Mouse (Mus musculus): ENCODE measurements around the gene Sirt4.
"Not testable (repeated sequence)": the region's sequence is repeated elsewhere in the genome, so short reads cannot be mapped to it uniquely, and the experiment has no call there.

Gene Sirt4

GRCm38 (mm10) chr5:115470766-115471531 is 13.6 kb downstream of the Sirt4 start:
- no peak for DNase-seq (ENCODE audit: low read depth, low spot score)

GRCm38 (mm10) chr5:115469791-115470190 is 14.7 kb downstream of the Sirt4 start:
- no peak for DNase-seq (ENCODE audit: low read depth, low spot score)

- no peak for DNase-seq (ENCODE audit: low read depth, low spot score)
Measured at GRCm38 (mm10) chr5:115465642-115466420, 18.7 kb downstream of the Sirt4 start, which contains the start of gene Pla2g1b. Gene Pla2g1b (plus strand): TSS chr5:115466262.

GRCm38 (mm10) chr5:115464408-115465115 is 20.0 kb downstream of the Sirt4 start:
- DNase-seq (ENCODE audit: low read depth, low spot score), result no peak

- no peak for DNase-seq (ENCODE audit: low read depth, low spot score)
Measured at GRCm38 (mm10) chr5:115458918-115459317, 25.6 kb downstream of the Sirt4 start.

- DNase-seq (ENCODE audit: low read depth, low spot score), result no peak
Measured at GRCm38 (mm10) chr5:115455838-115456237, 28.7 kb downstream of the Sirt4 start.

GRCm38 (mm10) chr5:115454422-115455090 is 30.0 kb downstream of the Sirt4 start:
- DNase-seq (ENCODE audit: low read depth, low spot score), result no peak

- no peak for DNase-seq (ENCODE audit: low read depth, low spot score)
Measured at GRCm38 (mm10) chr5:115450410-115451317, 33.9 kb downstream of the Sirt4 start.

GRCm38 (mm10) chr5:115449247-115449646 is 35.3 kb downstream of the Sirt4 start:
- no peak for DNase-seq (ENCODE audit: low read depth, low spot score)

GRCm38 (mm10) chr5:115447108-115447507 is 37.4 kb downstream of the Sirt4 start:
- DNase-seq (ENCODE audit: low read depth, low spot score), result no peak

- DNase-seq (ENCODE audit: low read depth, low spot score), result no peak
Measured at GRCm38 (mm10) chr5:115444130-115444529, 40.4 kb downstream of the Sirt4 start.

- not testable (repeated sequence) for DNase-seq (ENCODE audit: low read depth, low spot score)
Measured at GRCm38 (mm10) chr5:115442663-115443062, 41.9 kb downstream of the Sirt4 start.

- DNase-seq (ENCODE audit: low read depth, low spot score), result no peak
Measured at GRCm38 (mm10) chr5:115441205-115441849, 43.2 kb downstream of the Sirt4 start.

- DNase-seq (ENCODE audit: low read depth, low spot score), result no peak
Measured at GRCm38 (mm10) chr5:115438667-115439066, 45.9 kb downstream of the Sirt4 start.

- no peak for DNase-seq (ENCODE audit: low read depth, low spot score)
Measured at GRCm38 (mm10) chr5:115437945-115438315, 46.6 kb downstream of the Sirt4 start.

GRCm38 (mm10) chr5:115437242-115437944 is 47.1 kb downstream of the Sirt4 start:
- no peak for DNase-seq (ENCODE audit: low read depth, low spot score)

- DNase-seq (ENCODE audit: low read depth, low spot score), result peak; percentile 95
Measured at GRCm38 (mm10) chr5:115436421-115437124, 48.0 kb downstream of the Sirt4 start.

- no peak for DNase-seq (ENCODE audit: low read depth, low spot score)
Measured at GRCm38 (mm10) chr5:115435755-115436379, 48.7 kb downstream of the Sirt4 start.
